Mouse (Mus musculus): Measurements from ENCODE around the gene Bscl2.

DNA sequence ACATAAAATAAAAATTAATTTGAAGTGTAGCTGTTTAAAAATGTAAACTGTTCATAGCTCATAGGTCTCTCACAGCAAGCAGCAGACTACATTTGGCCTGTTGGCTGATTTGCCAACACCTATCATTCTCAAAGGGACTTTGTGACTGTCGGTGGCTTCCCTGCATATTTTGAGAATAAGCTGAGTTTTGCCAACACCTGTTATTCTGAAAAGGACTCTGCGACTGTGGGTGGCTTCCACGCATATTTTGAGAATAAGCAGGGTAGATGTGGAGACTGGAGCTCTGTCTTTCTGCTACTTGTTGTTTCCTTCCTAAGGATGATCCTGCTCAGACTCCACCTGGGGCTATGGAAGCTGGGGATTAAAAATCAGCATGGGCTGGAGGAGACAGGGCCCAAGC lies 15.8 kb downstream of the Bscl2 start:
- TF ChIP-seq GATA1 (IDR thresholded peaks at IDR 0.05; ENCODE audit: low read length) = no peak
- TF ChIP-seq TAL1 (IDR thresholded peaks at IDR 0.05; ENCODE audit: low read length) = no peak

Data from erythroblast, embryonic 14.5 days (primary cell).